Mouse (Mus musculus): ENCODE data around the gene Zcchc2. TPM values are rescaled to one million over a fixed set of nuclear protein-coding genes. Genes with fewer than 3 reads are reported as not detected.

The Zcchc2 gene
- polyA plus RNA-seq, 1 experiment from 2014 or later, result 5.3 TPM

GRCm38 (mm10) chr1:106071237-106072070, 81.2 kb downstream of the Zcchc2 start:
- peak; percentile 85 for DNase-seq (ENCODE audit: low spot score)

- no peak for DNase-seq (ENCODE audit: low spot score)
These were observed 81.8 kb downstream of the Zcchc2 start for GRCm38 (mm10) chr1:106072071-106072440.

- DNase-seq (ENCODE audit: low spot score), result no peak
These were observed 83.0 kb downstream of the Zcchc2 start for GRCm38 (mm10) chr1:106073166-106073565.

GRCm38 (mm10) chr1:106074141-106074540, 83.9 kb downstream of the Zcchc2 start:
- DNase-seq (ENCODE audit: low spot score), result no peak

- no peak for DNase-seq (ENCODE audit: low spot score)
These were observed 84.5 kb downstream of the Zcchc2 start for GRCm38 (mm10) chr1:106074656-106075055.

GRCm38 (mm10) chr1:106076641-106077040, 86.4 kb downstream of the Zcchc2 start:
- DNase-seq (ENCODE audit: low spot score), result no peak

- DNase-seq (ENCODE audit: low spot score), result no peak
These were observed 87.0 kb downstream of the Zcchc2 start for GRCm38 (mm10) chr1:106077166-106077565.

Other genes starting within 250 kb of the Zcchc2 start
- 3.7 TPM in 2 replicates for gene Tnfrsf11a, start 209.7 kb upstream of the Zcchc2 start, polyA plus RNA-seq (2015; fragmentation: Nextera tagmentation; extraction: Ambion mirVana)
- 1.2 and 1.4 TPM in 2 replicates for gene Phlpp1, start 181.3 kb downstream of the Zcchc2 start, polyA plus RNA-seq (2015; fragmentation: Nextera tagmentation; extraction: Ambion mirVana)